Mouse (Mus musculus) lung, adult 2 months (tissue): ENCODE measurements around the gene Derl3. TPM values are rescaled to one million over a fixed set of nuclear protein-coding genes. Genes with fewer than 3 reads are reported as not detected.

Source experiments
- DNase-seq: peaks from one replicate; pipeline ENCODE4 v3.0.0; 2022
- H3K4me1 ChIP-seq: fragments of 200-500 bp; 2 replicates; pipeline ENCODE4 v1.6.1; 2011; ENCODE audit warnings: low read length; ENCODE audit not compliant: control insufficient read depth, insufficient read depth
- H3K4me3 ChIP-seq: fragments of 200-500 bp; replicated peaks from 2 replicates; pipeline ENCODE3; 2011; ENCODE audit warnings: low read depth, mild to moderate bottlenecking, control low read depth, low read length; ENCODE audit errors: extremely low read depth
- CTCF ChIP-seq: fragments of 200-500 bp; IDR thresholded peaks from 2 replicates; pipeline ENCODE4 v1.5.1; 2011; ENCODE audit warnings: mild to moderate bottlenecking, low read length, control low read depth; ENCODE audit not compliant: insufficient read depth
- POLR2A ChIP-seq: fragments of 200-500 bp; IDR thresholded peaks from 2 replicates; pipeline ENCODE4 v1.6.1; 2011; ENCODE audit warnings: low read depth, mild to moderate bottlenecking, control low read depth, low read length, borderline replicate concordance; ENCODE audit errors: extremely low read depth
- WGBS: fragments of 180-500 bp; shearing (Covaris S2); methylation state at CpG from one replicate; pipeline ENCODE4 v1.1.7; 2018; 5-methylcytosine and 5-hydroxymethylcytosine counted together
- polyA plus RNA-seq: library from polyadenylated mRNA; depleted of rRNA; stranded (reverse); fragments of >200 nt; gene quantifications from 2 replicates; pipeline ENCODE4 v1.2.3, GENCODE M21; 2012

Gene Derl3
- polyA plus RNA-seq, 1 experiment = 5.1 TPM

DNA sequence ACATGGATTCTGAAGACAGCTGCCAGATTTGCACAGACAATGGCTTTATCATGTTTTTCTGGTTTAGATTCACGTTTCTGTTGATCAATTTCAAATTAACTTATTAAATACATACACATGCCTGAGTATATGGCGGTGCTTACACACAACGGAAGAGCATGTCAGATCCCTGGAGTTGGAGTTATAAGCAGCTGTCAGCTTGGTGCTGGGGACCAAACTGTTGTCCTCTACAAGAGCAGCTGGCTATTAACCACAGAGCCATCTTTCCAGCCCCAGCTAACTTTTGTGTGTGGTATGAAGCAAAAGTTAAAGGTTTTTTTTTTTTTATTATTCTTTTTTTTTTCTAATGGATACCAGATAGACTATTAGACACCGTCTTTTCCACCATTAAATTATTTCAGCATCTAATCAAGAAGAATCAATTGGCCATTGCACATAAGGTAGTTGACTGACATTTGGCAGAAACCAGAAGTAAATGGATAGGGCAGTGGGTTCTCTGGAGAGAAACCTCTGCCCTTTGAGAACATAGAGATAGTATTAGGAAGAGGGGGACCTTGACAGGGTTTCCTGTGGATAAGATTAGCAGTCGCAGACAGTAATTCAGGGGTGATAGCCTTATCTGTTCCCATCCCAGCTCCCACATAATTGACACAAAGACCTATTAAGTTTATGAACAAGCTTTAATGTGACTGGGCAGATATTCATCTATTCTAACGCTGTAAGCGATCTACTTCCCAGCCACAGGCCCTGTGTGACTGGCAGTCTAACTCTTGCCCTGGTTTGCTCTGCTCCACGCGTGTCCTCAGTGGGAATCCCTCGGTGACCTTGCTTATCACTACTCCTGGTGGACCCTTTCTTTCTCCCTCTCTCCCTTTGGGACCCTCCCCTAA is 20.9 kb upstream of the Derl3 start:
- DNase-seq = no peak
- TF ChIP-seq CTCF (no peak), POLR2A (no peak)
- H3K4me1 ChIP-seq = no peaks in the 10 kb centered on the region
- H3K4me3 ChIP-seq = peak overlapping the region; percentile 48
- 40% methylated on average over 10 of the region's 10 CpGs for WGBS

DNA sequence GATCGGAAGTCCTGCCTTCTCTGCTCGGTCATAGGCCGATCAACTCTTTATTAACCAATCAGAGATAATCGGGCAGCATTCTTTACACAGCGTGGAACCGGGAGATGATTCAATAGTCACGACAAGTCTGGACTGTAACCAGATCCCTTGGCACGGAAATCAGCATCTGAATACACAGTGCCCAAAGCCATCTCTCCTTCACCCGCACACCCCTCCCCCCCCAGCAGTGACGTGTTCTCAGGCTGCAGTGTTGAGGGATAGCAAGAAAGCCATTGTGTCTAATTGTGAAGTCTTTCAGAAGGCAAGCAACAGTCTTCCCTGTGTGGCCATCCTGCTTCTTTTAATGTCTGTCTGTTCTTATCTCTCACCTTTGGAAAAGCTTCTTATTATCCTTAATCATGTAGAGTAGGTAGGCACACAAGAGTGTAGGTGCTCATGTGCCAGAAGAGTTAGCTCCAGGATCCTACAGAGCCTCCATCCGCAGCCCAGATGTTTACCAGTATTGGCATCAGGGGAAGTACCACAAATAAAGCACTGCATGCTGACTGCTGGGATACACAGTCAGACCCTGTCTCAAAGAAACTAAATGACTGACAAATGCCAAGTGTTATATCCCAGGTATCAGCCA is 20.2 kb upstream of the Derl3 start:
- TF ChIP-seq POLR2A (no peak), CTCF (no peak)
- WGBS = 3% methylated on average over 11 of the region's 11 CpGs
- Histone ChIP-seq H3K4me3 (peak overlapping the region; percentile 54), H3K4me1 (no peaks in the 10 kb centered on the region)
- no peak for DNase-seq

DNA sequence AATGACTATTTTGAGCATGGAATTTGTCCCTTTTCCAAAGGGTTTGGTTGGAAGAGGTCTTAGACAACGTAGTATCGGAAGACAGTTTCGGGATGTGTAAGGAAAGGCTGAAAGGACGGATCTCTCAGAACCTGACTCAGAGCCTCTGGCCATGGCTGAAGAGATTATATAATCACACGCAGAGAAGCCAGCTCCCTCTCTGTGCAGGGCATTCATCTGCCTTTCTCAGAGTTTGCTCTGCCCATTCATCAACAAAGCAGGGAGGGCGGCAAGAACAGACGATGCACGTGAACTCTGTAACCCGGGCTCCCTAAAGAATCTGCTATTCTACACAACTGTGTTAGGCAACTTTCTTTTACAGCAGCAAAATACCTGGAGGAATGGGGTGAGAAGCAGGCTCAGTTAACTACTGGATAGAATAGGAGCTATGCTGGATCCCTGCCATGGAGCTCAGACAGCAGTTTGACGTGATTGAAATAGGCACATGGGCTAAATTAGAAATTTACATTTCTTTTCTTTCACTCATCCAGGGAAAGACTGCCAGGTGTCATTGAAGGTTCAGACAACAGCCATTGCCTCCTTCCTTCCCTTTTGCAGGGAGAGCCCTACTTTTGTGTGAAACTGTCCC is 19.6 kb upstream of the Derl3 start:
- no peaks in the 10 kb centered on the region for H3K4me1 ChIP-seq
- no peak for TF ChIP-seq POLR2A
- no peak for TF ChIP-seq CTCF

DNA sequence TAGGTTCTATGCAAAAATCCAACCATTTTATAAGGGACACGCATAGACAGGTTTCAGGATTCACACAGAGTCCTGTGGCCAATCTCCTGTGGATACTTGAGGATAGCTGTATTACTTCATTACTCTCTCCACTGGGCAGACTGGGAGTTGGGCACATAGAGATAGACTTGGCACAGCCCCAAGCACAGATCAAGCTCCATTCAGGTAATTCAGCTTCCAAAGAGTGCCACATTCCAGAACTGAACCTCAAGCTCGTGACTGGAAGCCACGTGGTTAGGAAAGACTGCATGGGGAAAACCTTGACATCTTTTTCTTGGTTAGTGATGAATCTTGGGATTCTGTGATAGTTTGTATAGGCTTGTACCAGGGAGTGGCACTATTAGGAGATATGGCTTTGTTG is 14.4 kb upstream of the Derl3 start:
- TF ChIP-seq CTCF (no peak), POLR2A (no peak)
- Histone ChIP-seq H3K4me3 (no peak overlapping the region), H3K4me1 (no peaks in the 10 kb centered on the region)
- 68% methylated on average over 3 of the region's 3 CpGs for WGBS
- DNase-seq = no peak

More for the DNA sequence above, 19.6 kb upstream of the Derl3 start:
- no peak for DNase-seq
- no peak overlapping the region for H3K4me3 ChIP-seq
- WGBS = 35% methylated on average over 10 of the region's 10 CpGs

DNA sequence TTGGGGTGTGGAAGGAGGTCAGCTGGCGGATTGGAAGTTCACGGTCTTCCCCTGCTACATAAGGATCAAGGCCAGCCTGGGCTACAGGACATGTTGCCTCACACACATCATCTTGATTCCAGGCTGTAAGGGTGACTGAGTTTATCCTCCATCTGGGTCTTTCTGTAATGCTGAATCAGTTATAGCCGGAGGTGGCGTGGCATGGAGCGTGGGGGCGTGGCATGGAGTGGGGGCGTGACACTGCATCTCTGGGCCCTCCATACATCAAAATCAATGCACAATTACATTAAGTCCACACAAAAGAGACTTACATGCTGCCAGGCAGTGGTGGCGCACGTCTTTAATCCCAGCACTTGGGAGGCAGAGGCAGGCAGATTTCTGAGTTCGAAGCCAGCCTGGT is 12.9 kb upstream of the Derl3 start:
- TF ChIP-seq POLR2A = no peak
- TF ChIP-seq CTCF = no peak
- 91% methylated on average over 10 of the region's 10 CpGs for WGBS
- H3K4me3 ChIP-seq = no peak overlapping the region
- H3K4me1 ChIP-seq = no peaks in the 10 kb centered on the region
- no peak for DNase-seq

DNA sequence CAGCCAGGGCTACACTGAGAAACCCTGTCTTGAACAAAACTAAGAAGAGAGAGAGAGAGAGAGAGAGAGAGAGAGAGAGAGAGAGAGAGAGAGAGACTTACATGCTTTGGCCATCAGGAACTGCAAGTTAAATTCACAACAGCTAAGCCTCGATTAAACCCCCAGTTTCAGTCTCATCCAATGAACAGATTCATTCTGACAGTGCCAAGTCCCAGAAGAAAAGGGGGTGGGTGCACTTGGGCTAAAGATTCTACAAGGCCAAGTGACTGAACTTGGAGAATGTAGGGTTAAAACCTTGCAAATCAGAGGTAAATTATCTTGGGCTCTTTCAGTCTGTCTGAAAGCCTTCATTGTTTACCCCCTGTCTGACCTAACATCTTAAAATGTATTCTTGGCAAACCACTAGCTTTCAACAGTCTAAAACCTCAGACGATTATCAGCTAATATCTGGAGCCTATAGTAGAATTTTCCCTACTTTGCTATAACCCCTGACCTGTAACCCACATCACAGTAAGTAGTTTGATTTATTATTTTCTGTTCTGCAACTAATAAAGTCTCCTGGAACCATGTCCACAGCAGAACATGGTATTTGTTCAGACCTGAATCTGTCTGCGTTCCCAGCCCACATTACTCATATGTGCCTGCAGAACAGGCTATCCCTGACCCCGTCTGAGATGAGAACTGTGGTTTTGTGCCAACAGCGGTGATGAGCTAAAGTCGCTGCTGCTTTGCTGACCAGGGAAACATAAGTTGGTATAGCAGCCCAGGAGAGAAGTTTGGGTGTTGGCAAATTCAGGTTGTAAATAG is 12.2 kb upstream of the Derl3 start:
- 48% methylated on average over 6 of the region's 6 CpGs for WGBS
- no peak for DNase-seq

DNA sequence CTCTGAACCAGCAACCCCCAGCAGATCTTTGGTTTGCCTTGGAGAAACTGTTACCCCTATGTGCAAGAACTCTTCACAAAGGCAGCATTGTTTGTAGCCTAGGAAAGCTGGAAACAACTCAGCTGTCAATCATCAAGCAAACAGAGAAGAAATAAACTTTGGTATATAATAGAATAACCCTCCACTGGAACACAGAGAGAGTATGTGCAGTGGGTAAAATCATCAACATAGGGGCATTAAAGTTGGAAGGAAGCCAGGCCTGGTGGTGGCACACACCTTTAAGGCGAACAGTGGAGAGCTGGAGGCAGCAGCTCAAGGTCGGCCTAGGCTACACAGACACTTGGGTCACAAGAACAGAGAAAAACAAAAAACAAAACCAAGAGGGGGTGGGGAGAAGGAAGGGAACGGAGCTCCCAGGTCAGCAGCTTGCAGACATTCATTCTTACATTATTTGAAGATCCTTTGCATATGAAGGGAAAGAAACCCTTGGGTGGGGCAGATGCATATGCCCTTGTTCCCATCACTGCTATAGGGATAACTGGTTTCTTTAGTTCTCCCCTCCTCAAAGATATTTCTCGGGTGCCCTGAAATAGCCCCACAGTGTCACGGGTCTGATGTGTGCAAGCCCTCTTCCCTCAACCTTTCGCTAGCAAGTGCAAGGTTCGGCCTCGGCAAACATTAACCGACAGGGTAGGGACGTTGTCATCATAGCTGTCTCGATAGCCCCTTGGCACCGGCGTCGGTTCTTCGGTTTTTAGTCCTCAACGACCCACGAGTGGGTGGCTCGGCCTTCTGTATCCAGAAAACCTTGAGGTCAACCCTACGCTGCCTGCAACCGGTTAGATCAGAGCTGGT is 11.4 kb upstream of the Derl3 start:
- H3K4me1 ChIP-seq = no peaks in the 10 kb centered on the region
- 35% methylated on average over 20 of the region's 20 CpGs for WGBS
- TF ChIP-seq POLR2A (no peak), CTCF (no peak)
- no peak overlapping the region for H3K4me3 ChIP-seq
- DNase-seq = no peak

More for the DNA sequence above, 12.2 kb upstream of the Derl3 start:
- TF ChIP-seq POLR2A = no peak
- TF ChIP-seq CTCF = no peak
- H3K4me3 ChIP-seq = no peak overlapping the region
- no peaks in the 10 kb centered on the region for H3K4me1 ChIP-seq

DNA sequence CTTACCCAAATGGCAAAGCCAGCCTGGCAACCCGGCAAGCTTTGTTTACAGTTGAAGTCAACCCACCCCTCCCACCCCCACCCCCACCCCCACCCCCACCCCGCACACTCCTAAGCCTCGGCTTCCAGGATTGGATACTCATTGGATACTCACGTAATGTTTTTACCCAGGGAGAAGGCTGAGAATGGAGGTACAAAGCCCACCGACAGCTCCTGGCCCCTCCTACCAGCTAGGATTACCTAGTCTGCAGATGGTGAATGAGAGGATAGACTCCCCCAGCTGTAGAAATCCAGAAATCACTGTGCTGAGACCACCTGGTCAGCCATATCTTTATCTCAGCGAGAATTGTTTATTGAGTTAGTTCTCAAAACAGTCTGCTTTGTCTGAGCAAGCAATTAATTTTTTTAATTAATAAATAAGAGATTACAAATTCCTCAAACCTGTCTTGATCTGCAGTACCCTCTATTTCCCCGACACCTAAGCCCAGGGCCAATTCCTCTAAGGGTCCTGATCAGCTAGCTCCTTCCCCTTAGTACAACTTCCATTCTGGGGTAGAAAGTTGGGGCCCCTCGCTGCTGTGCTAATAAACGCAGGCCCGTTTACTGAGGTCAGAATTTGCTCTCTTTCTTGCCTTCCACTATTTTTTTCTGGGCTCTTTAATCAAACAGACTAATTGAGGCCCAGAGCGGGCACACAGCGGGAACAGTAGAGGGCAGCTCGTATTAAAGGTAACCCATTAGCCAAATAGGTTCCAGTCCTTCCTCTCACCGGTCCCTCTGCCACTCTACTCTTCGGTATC is 10.6 kb upstream of the Derl3 start:
- TF ChIP-seq CTCF = no peak
- no peak for TF ChIP-seq POLR2A
- Histone ChIP-seq H3K4me3 (no peak overlapping the region), H3K4me1 (no peaks in the 10 kb centered on the region)
- WGBS = 24% methylated on average over 15 of the region's 15 CpGs
- DNase-seq = no peak
